Mouse (Mus musculus) myocyte (in vitro differentiated cells): ENCODE data around the gene Irf8. TPM values are rescaled to one million over a fixed set of nuclear protein-coding genes. Genes with fewer than 3 reads are reported as not detected.

Experiments used
- H3K27me3 ChIP-seq: one replicate; pipeline ENCODE4 v1.6.1; 2011; ENCODE audit not compliant: control insufficient read depth, insufficient read depth, insufficient read length
- H3K36me3 ChIP-seq: one replicate; pipeline ENCODE4 v1.6.1; 2011; ENCODE audit not compliant: control insufficient read depth, insufficient read depth
- H3K4me2 ChIP-seq: one replicate; pipeline ENCODE4 v1.6.1; 2011; ENCODE audit warnings: low read depth, control low read depth
- H3K4me3 ChIP-seq: one replicate; pipeline ENCODE4 v1.5.1; 2011; ENCODE audit warnings: mild to moderate bottlenecking, control low read depth, moderate library complexity
- H3K79me2 ChIP-seq: one replicate; pipeline ENCODE4 v1.6.1; 2011; ENCODE audit not compliant: control insufficient read depth, insufficient read depth
- H3ac ChIP-seq: one replicate; pipeline ENCODE4 v1.6.1; 2011; ENCODE audit not compliant: control insufficient read depth, insufficient read length
- CEBPB ChIP-seq: IDR thresholded peaks from 2 replicates; pipeline ENCODE4 v1.6.1; 2011; ENCODE audit warnings: mild to moderate bottlenecking, moderate library complexity; ENCODE audit not compliant: poor library complexity, insufficient read depth, severe bottlenecking
- E2F4 ChIP-seq: IDR thresholded peaks from one replicate; pipeline ENCODE4 v1.6.1; 2011; ENCODE audit warnings: mild to moderate bottlenecking, control low read depth, moderate library complexity; ENCODE audit not compliant: insufficient read depth
- MAX ChIP-seq: IDR thresholded peaks from one replicate; pipeline ENCODE4 v1.6.1; 2011; ENCODE audit warnings: low read depth, mild to moderate bottlenecking, control low read depth
- MYOD1 ChIP-seq, 3 experiments: IDR thresholded peaks; one replicate each; pipeline ENCODE4 v1.6.1; 2011; ENCODE audit warnings: control low read depth in 2 of 3, low read depth in 2 of 3, mild to moderate bottlenecking in 2 of 3, moderate library complexity in 1 of 3; ENCODE audit not compliant: insufficient read length in 2 of 3, control insufficient read depth in 1 of 3
- MYOG ChIP-seq, 3 experiments: IDR thresholded peaks; one replicate each; pipeline ENCODE4 v1.6.1; 2011; ENCODE audit warnings: control low read depth in 2 of 3, low read depth in 2 of 3, mild to moderate bottlenecking in 2 of 3; ENCODE audit not compliant: insufficient read length in 2 of 3, control insufficient read depth in 1 of 3, insufficient read depth in 1 of 3
- POLR2A ChIP-seq: IDR thresholded peaks from one replicate; pipeline ENCODE4 v1.6.1; 2011; ENCODE audit warnings: low read depth, mild to moderate bottlenecking, control low read depth, moderate library complexity; ENCODE audit not compliant: insufficient read length
- POLR2AphosphoS2 ChIP-seq: IDR thresholded peaks from one replicate; pipeline ENCODE4 v1.6.1; 2011; ENCODE audit warnings: low read depth, control low read depth; ENCODE audit not compliant: insufficient read length
- REST ChIP-seq: IDR thresholded peaks from one replicate; pipeline ENCODE4 v1.6.1; 2011; ENCODE audit warnings: mild to moderate bottlenecking, control low read depth, moderate library complexity; ENCODE audit not compliant: insufficient read depth, insufficient read length
- SRF ChIP-seq: IDR thresholded peaks from one replicate; pipeline ENCODE4 v1.6.1; 2011; ENCODE audit warnings: low read depth; ENCODE audit not compliant: control insufficient read depth, insufficient read length
- TCF12 ChIP-seq: IDR thresholded peaks from one replicate; pipeline ENCODE4 v1.6.1; 2011; ENCODE audit warnings: mild to moderate bottlenecking, control low read depth; ENCODE audit not compliant: poor library complexity, insufficient read depth, severe bottlenecking
- TCF3 ChIP-seq: IDR thresholded peaks from one replicate; pipeline ENCODE4 v1.6.1; 2011; ENCODE audit warnings: low read depth, control low read depth; ENCODE audit not compliant: insufficient read length
- USF1 ChIP-seq: IDR thresholded peaks from one replicate; pipeline ENCODE4 v1.6.1; 2011; ENCODE audit warnings: low read depth, mild to moderate bottlenecking, control low read depth, moderate library complexity
- polyA plus RNA-seq: library from polyadenylated mRNA; unstranded; fragments of >200 nt; fragmentation: generic; extraction: Trizol; gene quantifications from one replicate; pipeline ENCODE4 v1.2.1, GENCODE M21; 2012; ENCODE audit warnings: missing spikeins

The Irf8 gene
- polyA plus RNA-seq, 1 experiment, result not detected

GRCm38 (mm10) chr8:120744448-120744847 is 8.3 kb downstream of the Irf8 start:
- no peak overlapping the region for H3ac ChIP-seq
- TF ChIP-seq TCF12, result no peak
- no peak for TF ChIP-seq CEBPB
- no peak for TF ChIP-seq POLR2AphosphoS2
- TF ChIP-seq E2F4, result no peak
- TF ChIP-seq SRF, result no peak
- TF ChIP-seq MAX, result no peak
- TF ChIP-seq REST, result no peak
- no peak for TF ChIP-seq USF1
- no peak for TF ChIP-seq TCF3
- no peaks in the 10 kb centered on the region for H3K79me2 ChIP-seq
- H3K4me2 ChIP-seq, result no peak overlapping the region
- H3K36me3 ChIP-seq, result no peaks in the 10 kb centered on the region
- peaks cover 85% of the 10 kb centered on the region for H3K27me3 ChIP-seq
- no peak overlapping the region for H3K4me3 ChIP-seq

DNA sequence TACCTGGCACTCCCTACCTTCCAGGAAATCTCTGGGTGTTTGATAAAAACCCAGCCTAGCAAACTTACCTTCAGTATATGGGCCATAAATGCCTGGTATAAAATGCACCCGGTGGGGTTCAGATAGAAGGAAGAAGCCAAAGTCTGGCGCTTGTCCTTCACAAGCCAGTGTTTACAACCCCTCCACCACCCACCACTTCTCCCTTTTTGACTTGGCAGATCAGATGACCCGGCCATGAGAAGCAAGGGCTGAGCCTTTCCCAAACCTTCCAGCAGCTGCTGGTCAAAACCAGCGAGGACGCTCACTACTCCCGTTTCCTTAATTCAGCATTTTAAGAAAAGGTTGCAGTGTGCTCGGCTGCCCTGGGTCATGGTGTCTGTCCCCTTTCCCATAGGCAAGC is 9.1 kb downstream of the Irf8 start:
- Histone ChIP-seq H3ac (no peak overlapping the region), H3K27me3 (peaks cover 83% of the 10 kb centered on the region), H3K79me2 (no peaks in the 10 kb centered on the region), H3K4me2 (no peak overlapping the region), H3K36me3 (no peaks in the 10 kb centered on the region), H3K4me3 (no peak overlapping the region)
- no peak for TF ChIP-seq TCF3
- TF ChIP-seq TCF12, result no peak

DNA sequence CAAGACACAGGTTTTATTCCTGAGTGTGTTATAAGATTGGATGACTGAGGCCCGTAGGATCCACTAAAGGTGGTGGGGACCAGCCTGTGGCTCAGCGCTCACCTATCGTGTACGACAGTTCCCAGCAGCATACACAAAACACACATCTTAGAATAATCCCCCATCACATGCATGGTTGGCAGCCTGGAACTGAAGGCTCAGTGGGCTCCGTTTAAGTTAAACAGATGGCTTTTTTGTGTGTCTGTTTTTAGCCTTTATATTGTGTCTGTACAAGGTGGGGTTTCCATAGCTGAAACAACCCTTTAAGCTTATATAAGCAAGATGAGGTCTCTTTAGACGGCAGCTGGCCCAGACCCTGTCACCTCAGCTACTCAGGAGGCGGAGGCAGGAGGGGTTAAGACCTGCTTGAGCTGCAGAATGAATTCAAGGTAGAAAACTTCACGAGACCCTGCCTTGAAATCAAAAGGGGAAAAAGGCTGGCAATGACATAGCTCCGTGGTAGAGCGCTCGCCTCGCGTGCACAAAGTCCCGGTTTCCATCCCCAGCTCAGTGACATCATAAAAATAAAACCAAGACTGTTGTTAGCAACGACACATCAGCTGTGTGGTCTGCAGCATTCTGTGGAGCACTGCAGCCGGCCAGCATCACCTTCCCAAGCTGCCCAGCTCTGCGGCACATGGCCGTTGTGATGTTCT is 10.0 kb downstream of the Irf8 start:
- no peaks in the 10 kb centered on the region for H3K79me2 ChIP-seq
- TF ChIP-seq MAX, result no peak
- TF ChIP-seq REST, result no peak
- no peak for TF ChIP-seq MYOD1 (IDR thresholded peaks at IDR 0.05; ENCODE audit: control insufficient read depth in 1 of 3, insufficient read length in 2 of 3, low read depth in 2 of 3)
- no peak for TF ChIP-seq E2F4
- TF ChIP-seq POLR2A, result no peak
- no peak for TF ChIP-seq TCF12
- no peak for TF ChIP-seq MYOG (IDR thresholded peaks at IDR 0.05; ENCODE audit: control insufficient read depth in 1 of 3, insufficient read depth in 1 of 3, insufficient read length in 2 of 3, low read depth in 2 of 3)
- no peak for TF ChIP-seq POLR2AphosphoS2
- TF ChIP-seq SRF, result no peak
- no peak for TF ChIP-seq TCF3
- TF ChIP-seq USF1, result no peak
- TF ChIP-seq CEBPB, result no peak
- H3K4me2 ChIP-seq, result no peak overlapping the region
- H3ac ChIP-seq, result no peak overlapping the region
- H3K27me3 ChIP-seq, result peaks cover 81% of the 10 kb centered on the region
- H3K36me3 ChIP-seq, result no peaks in the 10 kb centered on the region
- H3K4me3 ChIP-seq, result no peak overlapping the region

- no peak overlapping the region for H3ac ChIP-seq
- no peak overlapping the region for H3K4me3 ChIP-seq
- H3K27me3 ChIP-seq, result peaks cover 77% of the 10 kb centered on the region
- H3K79me2 ChIP-seq, result no peaks in the 10 kb centered on the region
- no peaks in the 10 kb centered on the region for H3K36me3 ChIP-seq
- TF ChIP-seq E2F4, result no peak
- no peak for TF ChIP-seq TCF3
- TF ChIP-seq MYOD1 (IDR thresholded peaks at IDR 0.05; ENCODE audit: control insufficient read depth in 1 of 3, insufficient read length in 2 of 3, low read depth in 2 of 3), result no peak
- no peak for TF ChIP-seq MAX
- TF ChIP-seq POLR2AphosphoS2, result no peak
- TF ChIP-seq CEBPB, result no peak
- TF ChIP-seq POLR2A, result no peak
- TF ChIP-seq SRF, result no peak
- no peak for TF ChIP-seq MYOG (IDR thresholded peaks at IDR 0.05; ENCODE audit: control insufficient read depth in 1 of 3, insufficient read depth in 1 of 3, insufficient read length in 2 of 3, low read depth in 2 of 3)
- TF ChIP-seq REST, result no peak
- no peak for TF ChIP-seq TCF12
- no peak for TF ChIP-seq USF1
- no peak overlapping the region for H3K4me2 ChIP-seq
Measured at GRCm38 (mm10) chr8:120747286-120747685, 11.1 kb downstream of the Irf8 start.

GRCm38 (mm10) chr8:120750616-120751015 is 14.5 kb downstream of the Irf8 start:
- H3K36me3 ChIP-seq, result no peaks in the 10 kb centered on the region
- no peak overlapping the region for H3K4me2 ChIP-seq
- H3ac ChIP-seq, result no peak overlapping the region
- TF ChIP-seq USF1, result no peak
- no peak for TF ChIP-seq CEBPB
- TF ChIP-seq TCF12, result no peak
- TF ChIP-seq REST, result no peak
- TF ChIP-seq POLR2A, result no peak
- H3K79me2 ChIP-seq, result no peaks in the 10 kb centered on the region
- H3K4me3 ChIP-seq, result no peak overlapping the region
- peaks cover 81% of the 10 kb centered on the region for H3K27me3 ChIP-seq
